Mouse (Mus musculus) testis, adult 2 months (tissue): Measurements from ENCODE around the gene Olfr1331.

Experiments
- CTCF ChIP-seq: fragments of 200-500 bp; IDR thresholded peaks from 2 replicates; pipeline ENCODE4 v1.5.1; 2012; ENCODE audit warnings: low read depth, mild to moderate bottlenecking, inconsistent platforms, low read length, moderate library complexity; ENCODE audit not compliant: control insufficient read depth, insufficient read depth, insufficient replicate concordance
- POLR2A ChIP-seq: fragments of 200-500 bp; IDR thresholded peaks from 2 replicates; pipeline ENCODE4 v1.6.1; 2012; ENCODE audit warnings: low read depth, mild to moderate bottlenecking, inconsistent platforms, low read length, moderate library complexity; ENCODE audit not compliant: control insufficient read depth

- TF ChIP-seq CTCF (no peak), POLR2A (no peak)
These were observed 28.3 kb upstream of the Olfr1331 start, which contains the start of gene Olfr1333 for GRCm38 (mm10) chr4:118836179-118836578.
